Mouse (Mus musculus): ENCODE results near the gene Nkain4. TPM values are rescaled to one million over a fixed set of nuclear protein-coding genes. Genes with fewer than 3 reads are reported as not detected.

The Nkain4 gene
- polyA plus RNA-seq (2014; fragmentation: Illumina TruSeq; extraction: RNeasy Lipid Tissue Mini Kit (QIAGEN cat#74804)), result 1.0 TPM

GRCm38 (mm10) chr2:180954061-180955047 lies at the start of gene Nkain4:
Gene Nkain4 (minus strand): TSS chr2:180954699.

DNA sequence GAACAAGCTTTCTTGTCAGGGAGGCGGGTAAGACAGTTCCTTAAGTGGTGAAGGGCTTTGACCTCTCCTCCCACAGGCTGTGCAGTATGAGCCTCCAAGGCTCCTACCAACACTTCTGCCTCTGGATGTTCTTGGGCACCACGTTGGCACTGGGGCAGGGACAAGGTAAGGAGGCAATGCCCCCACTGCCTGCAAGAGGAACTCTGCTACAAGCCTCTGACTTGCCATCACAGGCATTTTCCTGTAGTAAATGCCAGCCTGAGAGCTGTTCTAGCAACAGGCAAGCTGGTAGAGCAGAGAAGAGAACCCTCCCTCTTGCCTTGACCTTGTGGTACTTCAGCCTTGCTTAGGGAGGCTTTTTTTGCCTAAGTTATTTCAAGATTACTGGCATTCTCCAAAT lies 31.9 kb upstream of the Nkain4 start, which contains the start of gene Col20a1:
Col20a1 (plus strand) TSS at position 87 of the 400 bp plus-strand sequence.

GRCm38 (mm10) chr2:180967010-180967763 lies 12.7 kb upstream of the Nkain4 start, which contains the start of gene Arfgap1:
Gene Arfgap1 (plus strand): TSS chr2:180967225.

DNA sequence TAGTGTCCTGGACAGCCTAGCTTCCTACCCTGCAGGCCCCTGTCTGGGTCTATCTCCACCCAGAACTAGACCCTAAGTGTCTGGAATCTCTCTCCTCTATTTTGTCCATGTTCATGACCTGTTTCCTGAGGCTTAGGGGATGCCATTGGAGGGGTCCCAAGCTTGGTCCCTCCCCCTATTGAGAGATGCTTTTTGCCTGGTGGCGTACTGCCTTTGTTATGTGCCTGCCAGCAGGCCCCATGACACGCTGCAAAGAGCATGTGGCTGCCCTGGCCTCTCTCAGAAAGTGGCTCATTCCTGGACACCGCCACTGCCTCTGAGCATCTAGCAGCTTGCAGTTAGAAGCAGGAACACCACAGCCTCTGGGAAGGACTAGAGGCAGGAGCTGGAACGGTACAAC lies 25.8 kb downstream of the Nkain4 start, which contains the start of gene Birc7:
Birc7 (plus strand) TSS at position 301 of the 400 bp plus-strand sequence.

GRCm38 (mm10) chr2:180920810-180921400 lies 33.6 kb downstream of the Nkain4 start, which contains the start of gene Ythdf1:
Gene Ythdf1 (minus strand): TSS chr2:180920949.

Other genes starting within 250 kb of the Nkain4 start
- 20.8 TPM for gene Dido1, start 244.7 kb downstream of the Nkain4 start, polyA plus RNA-seq (2014; fragmentation: Illumina TruSeq; extraction: RNeasy Lipid Tissue Mini Kit (QIAGEN cat#74804))
- 64.2 TPM for gene Gid8, start 244.6 kb downstream of the Nkain4 start, polyA plus RNA-seq (2014; fragmentation: Illumina TruSeq; extraction: RNeasy Lipid Tissue Mini Kit (QIAGEN cat#74804))
- gene Slc17a9, start 229.4 kb downstream of the Nkain4 start, polyA plus RNA-seq (2014; fragmentation: Illumina TruSeq; extraction: RNeasy Lipid Tissue Mini Kit (QIAGEN cat#74804)), result 0.51 TPM
- not detected for gene Bhlhe23, start 177.8 kb downstream of the Nkain4 start, polyA plus RNA-seq (2014; fragmentation: Illumina TruSeq; extraction: RNeasy Lipid Tissue Mini Kit (QIAGEN cat#74804))
- 89.8 TPM for gene Ythdf1, start 33.8 kb downstream of the Nkain4 start, polyA plus RNA-seq (2014; fragmentation: Illumina TruSeq; extraction: RNeasy Lipid Tissue Mini Kit (QIAGEN cat#74804))
- not detected for gene Birc7, start 25.7 kb downstream of the Nkain4 start, polyA plus RNA-seq (2014; fragmentation: Illumina TruSeq; extraction: RNeasy Lipid Tissue Mini Kit (QIAGEN cat#74804))
- 3.4 TPM for gene Arfgap1, start 12.5 kb upstream of the Nkain4 start, polyA plus RNA-seq (2014; fragmentation: Illumina TruSeq; extraction: RNeasy Lipid Tissue Mini Kit (QIAGEN cat#74804))
- not detected for gene Col20a1, start 31.8 kb upstream of the Nkain4 start, polyA plus RNA-seq (2014; fragmentation: Illumina TruSeq; extraction: RNeasy Lipid Tissue Mini Kit (QIAGEN cat#74804))
- 1.3 TPM for gene Chrna4, start 88.8 kb upstream of the Nkain4 start, polyA plus RNA-seq (2014; fragmentation: Illumina TruSeq; extraction: RNeasy Lipid Tissue Mini Kit (QIAGEN cat#74804))
- gene Kcnq2, start 180.6 kb upstream of the Nkain4 start, polyA plus RNA-seq (2014; fragmentation: Illumina TruSeq; extraction: RNeasy Lipid Tissue Mini Kit (QIAGEN cat#74804)), result not detected
- not detected for gene Eef1a2, start 202.3 kb upstream of the Nkain4 start, polyA plus RNA-seq (2014; fragmentation: Illumina TruSeq; extraction: RNeasy Lipid Tissue Mini Kit (QIAGEN cat#74804))
- 7.9 TPM for gene Ppdpf, start 232.5 kb upstream of the Nkain4 start, polyA plus RNA-seq (2014; fragmentation: Illumina TruSeq; extraction: RNeasy Lipid Tissue Mini Kit (QIAGEN cat#74804))
- not detected for gene Ptk6, start 248.1 kb upstream of the Nkain4 start, polyA plus RNA-seq (2014; fragmentation: Illumina TruSeq; extraction: RNeasy Lipid Tissue Mini Kit (QIAGEN cat#74804))

All from ovary, adult 10 weeks (tissue).